Mouse (Mus musculus): Measurements from ENCODE around the gene Psmc3ip. TPM values are rescaled to one million over a fixed set of nuclear protein-coding genes. Genes with fewer than 3 reads are reported as not detected.
A peak's percentile ranks its signal among the peaks of the same experiment; 100 is the strongest.

Gene Psmc3ip
- polyA plus RNA-seq, 1 experiment from 2014 or later = 20.6 TPM

GRCm38 (mm10) chr11:101082208-101083082, 12.8 kb downstream of the Psmc3ip start, which contains the start of gene Coasy:
Coasy (plus strand) TSS chr11:101082565.
- TF ChIP-seq CTCF (IDR thresholded peaks at IDR 0.05) = no peak
- POLR2A ChIA-PET = interaction anchor here (0.5 to 3.3 kb wide), 2 partner anchors 12 to 46 kb away, joined by 4 to 13 read pairs; partner anchors contain the start of gene Naglu
- in situ Hi-C loops (cut with MboI; ENCODE audit: low pct_unique_long_range_greater_than_20kb) = loop anchor here (5.0 kb wide), 1 partner anchor 90 kb away; the partner anchor contains the start of genes Cntnap1 and Plekhh3
- ATAC-seq (peak; percentile 55), DNase-seq (ENCODE audit: low read depth, low spot score) (peak; percentile 74)
- no peaks in the 10 kb centered on the region for H3K27me3 ChIP-seq
- CTCF ChIA-PET = interaction anchor here (1.8 to 2.0 kb wide), 2 partner anchors 24 to 90 kb away, joined by 5 to 7 read pairs; partner anchors contain the start of gene Plekhh3

GRCm38 (mm10) chr11:101081659-101082058, 13.6 kb downstream of the Psmc3ip start:
- DNase-seq (ENCODE audit: low read depth, low spot score) = no peak
- in situ Hi-C loops (cut with MboI; ENCODE audit: low pct_unique_long_range_greater_than_20kb) = loop anchor here (5.0 kb wide), 1 partner anchor 91 kb away; the partner anchor contains the start of genes Cntnap1 and Plekhh3
- no peak for TF ChIP-seq CTCF (IDR thresholded peaks at IDR 0.05)
- POLR2A ChIA-PET = interaction anchor here (3.3 kb wide), 1 partner anchor 12 kb away, joined by 13 read pairs; the partner anchor contains the start of gene Naglu
- H3K27me3 ChIP-seq = no peaks in the 10 kb centered on the region
- no peak for ATAC-seq
- CTCF ChIA-PET = interaction anchor here (1.8 kb wide), 1 partner anchor 90 kb away, joined by 7 read pairs; the partner anchor contains the start of gene Plekhh3

GRCm38 (mm10) chr11:101080421-101080820, 14.8 kb downstream of the Psmc3ip start:
- TF ChIP-seq CTCF (IDR thresholded peaks at IDR 0.05) = no peak
- CTCF ChIA-PET = no interaction called here
- in situ Hi-C loops (cut with MboI; ENCODE audit: low pct_unique_long_range_greater_than_20kb) = loop anchor here (5.0 kb wide), 1 partner anchor 92 kb away; the partner anchor contains the start of genes Cntnap1 and Plekhh3
- DNase-seq (ENCODE audit: low read depth, low spot score) (no peak), ATAC-seq (no peak)
- no peaks in the 10 kb centered on the region for H3K27me3 ChIP-seq
- POLR2A ChIA-PET = interaction anchor here (0.6 to 3.3 kb wide), 2 partner anchors 10 to 37 kb away, joined by 3 to 13 read pairs; partner anchors contain the start of gene Naglu

GRCm38 (mm10) chr11:101079746-101080145, 15.5 kb downstream of the Psmc3ip start:
- H3K27me3 ChIP-seq = no peaks in the 10 kb centered on the region
- in situ Hi-C loops (cut with MboI; ENCODE audit: low pct_unique_long_range_greater_than_20kb) = loop anchor here (5.0 kb wide), 1 partner anchor 93 kb away; the partner anchor contains the start of genes Cntnap1 and Plekhh3
- ChIA-PET CTCF (no interaction called here), POLR2A (interaction anchor here (3.3 kb wide), 1 partner anchor 10 kb away, joined by 13 read pairs; the partner anchor contains the start of gene Naglu)
- no peak for DNase-seq (ENCODE audit: low read depth, low spot score)
- no peak for TF ChIP-seq CTCF (IDR thresholded peaks at IDR 0.05)
- ATAC-seq = no peak

- no peaks in the 10 kb centered on the region for H3K27me3 ChIP-seq
- DNase-seq (ENCODE audit: low read depth, low spot score) = no peak
- ChIA-PET POLR2A (no interaction called here), CTCF (no interaction called here)
- in situ Hi-C loops (cut with MboI; ENCODE audit: low pct_unique_long_range_greater_than_20kb) = no loop called here
- ATAC-seq = no peak
- no peak for TF ChIP-seq CTCF (IDR thresholded peaks at IDR 0.05)
Measured at GRCm38 (mm10) chr11:101078121-101078520, 17.1 kb downstream of the Psmc3ip start, which contains the start of gene Hsd17b1. Hsd17b1 (plus strand) TSS chr11:101078411.

GRCm38 (mm10) chr11:101071810-101072428, 23.3 kb downstream of the Psmc3ip start:
- DNase-seq (ENCODE audit: low read depth, low spot score) (no peak), ATAC-seq (no peak)
- in situ Hi-C loops (cut with MboI; ENCODE audit: low pct_unique_long_range_greater_than_20kb) = no loop called here
- TF ChIP-seq CTCF (IDR thresholded peaks at IDR 0.05) = no peak
- POLR2A ChIA-PET = interaction anchor here (1.7 kb wide), 1 partner anchor 12 kb away, joined by 4 read pairs; no protein-coding TSS in a partner anchor
- H3K27me3 ChIP-seq = no peaks in the 10 kb centered on the region
- CTCF ChIA-PET = interaction anchor here (1.1 kb wide), 1 partner anchor 99 kb away, joined by 3 read pairs; the partner anchor contains the start of gene Plekhh3

- ChIA-PET POLR2A (interaction anchor here (1.7 to 2.9 kb wide), 3 partner anchors 10 to 23 kb away, joined by 4 to 13 read pairs (median 4); partner anchors contain the start of gene Coasy), CTCF (interaction anchor here (0.8 to 1.1 kb wide), 2 partner anchors 88 to 100 kb away, joined by 3 read pairs; partner anchors contain the start of gene Plekhh3)
- no peaks in the 10 kb centered on the region for H3K27me3 ChIP-seq
- no peak for TF ChIP-seq CTCF (IDR thresholded peaks at IDR 0.05)
- in situ Hi-C loops (cut with MboI; ENCODE audit: low pct_unique_long_range_greater_than_20kb) = no loop called here
- ATAC-seq (no peak), DNase-seq (ENCODE audit: low read depth, low spot score) (no peak)
Measured at GRCm38 (mm10) chr11:101070987-101071386, 24.2 kb downstream of the Psmc3ip start.

- no peak for TF ChIP-seq CTCF (IDR thresholded peaks at IDR 0.05)
- DNase-seq (ENCODE audit: low read depth, low spot score) (no peak), ATAC-seq (peak; percentile 24)
- H3K27me3 ChIP-seq = no peaks in the 10 kb centered on the region
- in situ Hi-C loops (cut with MboI; ENCODE audit: low pct_unique_long_range_greater_than_20kb) = no loop called here
- ChIA-PET POLR2A (interaction anchor here (1.8 to 2.9 kb wide), 3 partner anchors 11 to 103 kb away, joined by 4 to 13 read pairs (median 8); partner anchors contain the start of gene Coasy), CTCF (interaction anchor here (0.7 to 1.4 kb wide), 3 partner anchors 87 to 106 kb away, joined by 3 to 4 read pairs (median 4); no protein-coding TSS in a partner anchor)
Measured at GRCm38 (mm10) chr11:101070189-101070527, 25.1 kb downstream of the Psmc3ip start.

- peak; percentile 77 for DNase-seq (ENCODE audit: low read depth, low spot score)
- H3K27me3 ChIP-seq = no peaks in the 10 kb centered on the region
- ATAC-seq = peak; percentile 87
- in situ Hi-C loops (cut with MboI; ENCODE audit: low pct_unique_long_range_greater_than_20kb) = no loop called here
- TF ChIP-seq CTCF (IDR thresholded peaks at IDR 0.05) = no peak
- ChIA-PET POLR2A (interaction anchor here (0.5 to 2.9 kb wide), 5 partner anchors 11 to 103 kb away, joined by 3 to 13 read pairs (median 5); partner anchors contain the start of gene Coasy), CTCF (interaction anchor here (0.7 to 2.4 kb wide), 7 partner anchors 11 to 111 kb away, joined by 3 to 5 read pairs (median 4); partner anchors contain the start of gene Mlx)
Measured at GRCm38 (mm10) chr11:101069391-101070188, 25.6 kb downstream of the Psmc3ip start, which contains the start of gene Naglu. Naglu (plus strand) TSS chr11:101070012.
